Mouse (Mus musculus) thymus, adult 18-20 months (tissue): ENCODE data around the gene Serinc2.

Experiments used
- DNase-seq, 2 experiments: peaks; one replicate each; pipeline ENCODE4 v3.0.0; 2022; ENCODE audit warnings: mixed read lengths in 2 of 2

The Serinc2 gene

GRCm38 (mm10) chr4:130296243-130296965 is 17.4 kb upstream of the Serinc2 start:
- DNase-seq, result no peak

GRCm38 (mm10) chr4:130295047-130295745 is 16.2 kb upstream of the Serinc2 start:
- no peak for DNase-seq

- DNase-seq, result no peak
Observed at GRCm38 (mm10) chr4:130294513-130294912, 15.5 kb upstream of the Serinc2 start.

GRCm38 (mm10) chr4:130292271-130292670 is 13.3 kb upstream of the Serinc2 start:
- peak in 1 of 2 experiments; percentile 15 for DNase-seq

GRCm38 (mm10) chr4:130289824-130290223 is 10.8 kb upstream of the Serinc2 start:
- no peak for DNase-seq

- no peak for DNase-seq
Observed at GRCm38 (mm10) chr4:130286531-130286930, 7.5 kb upstream of the Serinc2 start.

- DNase-seq, result no peak
Observed at GRCm38 (mm10) chr4:130283826-130284225, 4.8 kb upstream of the Serinc2 start.

- no peak for DNase-seq
Observed at GRCm38 (mm10) chr4:130282856-130283255, 3.9 kb upstream of the Serinc2 start.

GRCm38 (mm10) chr4:130276573-130277176 is 2.3 kb downstream of the Serinc2 start:
- DNase-seq, result no peak

- no peak for DNase-seq
Observed at GRCm38 (mm10) chr4:130275823-130276105, 3.2 kb downstream of the Serinc2 start.

- DNase-seq, result no peak
Observed at GRCm38 (mm10) chr4:130275016-130275822, 3.8 kb downstream of the Serinc2 start.

GRCm38 (mm10) chr4:130274346-130275015 is 4.5 kb downstream of the Serinc2 start:
- no peak for DNase-seq

- DNase-seq, result no peak
Observed at GRCm38 (mm10) chr4:130273698-130274345, 5.2 kb downstream of the Serinc2 start.

GRCm38 (mm10) chr4:130270611-130271347 is 8.2 kb downstream of the Serinc2 start:
- DNase-seq, result no peak

- no peak for DNase-seq
Observed at GRCm38 (mm10) chr4:130270089-130270488, 8.9 kb downstream of the Serinc2 start.

- no peak for DNase-seq
Observed at GRCm38 (mm10) chr4:130268736-130269135, 10.3 kb downstream of the Serinc2 start.

- DNase-seq, result no peak
Observed at GRCm38 (mm10) chr4:130267069-130267468, 11.9 kb downstream of the Serinc2 start.

GRCm38 (mm10) chr4:130266601-130267000 is 12.4 kb downstream of the Serinc2 start:
- DNase-seq, result no peak

GRCm38 (mm10) chr4:130264698-130265349 is 14.2 kb downstream of the Serinc2 start:
- DNase-seq, result peak; percentile 11 to 23

GRCm38 (mm10) chr4:130264131-130264530 is 14.9 kb downstream of the Serinc2 start:
- no peak for DNase-seq

- DNase-seq, result no peak
Observed at GRCm38 (mm10) chr4:130260406-130260805, 18.6 kb downstream of the Serinc2 start.
